Comparison of ENCODE assay signal across 27 mouse cellular contexts in genomic region chr13:18989185-18989714, GRCm38 (mm10). TPM values are rescaled to one million over a fixed set of nuclear protein-coding genes. Genes with fewer than 3 reads are reported as not detected.
A peak's percentile ranks its signal among the peaks of the same experiment; 100 is the strongest.
DNase-seq lines count a peak whose midpoint lies in the region; ATAC-seq lines count a peak whose summit lies in the region.
"Had no signal": no experiment of that assay in that cellular context is flagged by ENCODE, and none has a peak within 500 bp of the region (broad histone marks: within the 10 kb centered on the region; RNA-seq: fewer than 3 reads in every experiment).

No protein-coding gene starts in this region.

- no peaks in the 10 kb centered on the region for H3K27me3 ChIP-seq in forebrain, embryonic 12.5 days
- no peaks in the 10 kb centered on the region for H3K27me3 ChIP-seq in forebrain, embryonic 10.5 days (ENCODE audit: poor library complexity, severe bottlenecking)
- H3K27me3 ChIP-seq in midbrain, embryonic 13.5 days, result no peaks in the 10 kb centered on the region
- no peaks in the 10 kb centered on the region for H3K27me3 ChIP-seq in midbrain, embryonic 14.5 days (ENCODE audit: control insufficient read depth, insufficient read depth, low read length)
- H3K27me3 ChIP-seq: heart, embryonic 13.5 days; megakaryocyte, embryonic 14.5 days; stomach, embryonic 15.5 days had no signal

- ATAC-seq in forebrain, embryonic 12.5 days (ENCODE audit: low FRiP score), result 0 out of 2 replicates have a peak, but pooled peaks have one; percentile 36
- 0 out of 2 replicates have a peak, but pooled peaks have one; percentile 20 for ATAC-seq in midbrain, embryonic 13.5 days
- no peak for ATAC-seq in midbrain, embryonic 14.5 days (ENCODE audit: low FRiP score, low TSS enrichment)
- no peak for ATAC-seq in erythroid progenitor cell, adult 5-6 weeks (replicated peaks; ENCODE audit: low FRiP score, poor library complexity, severe bottlenecking)
- ATAC-seq: CD4-positive, CD25-positive, alpha-beta regulatory T cell, adult 4 months; inflammation-experienced regulatory T-cells, adult 6 months had no signal

- H3K27ac ChIP-seq in forebrain, embryonic 12.5 days, result no peak overlapping the region
- H3K27ac ChIP-seq in forebrain, embryonic 10.5 days, result no peak overlapping the region
- no peak overlapping the region for H3K27ac ChIP-seq in midbrain, embryonic 13.5 days
- no peak overlapping the region for H3K27ac ChIP-seq in midbrain, embryonic 14.5 days (replicated peaks; ENCODE audit: low read depth, low read length)
- H3K27ac ChIP-seq: gastrocnemius, adult 2 months; heart, embryonic 13.5 days; stomach, embryonic 15.5 days had no signal

- no peaks in the 10 kb centered on the region for H3K36me3 ChIP-seq in forebrain, embryonic 12.5 days (replicated peaks)
- no peaks in the 10 kb centered on the region for H3K36me3 ChIP-seq in forebrain, embryonic 10.5 days (replicated peaks)
- no peaks in the 10 kb centered on the region for H3K36me3 ChIP-seq in midbrain, embryonic 13.5 days
- no peaks in the 10 kb centered on the region for H3K36me3 ChIP-seq in midbrain, embryonic 14.5 days (ENCODE audit: control insufficient read depth, insufficient read depth, low read length)
- H3K36me3 ChIP-seq: heart, embryonic 13.5 days; stomach, embryonic 15.5 days had no signal

- no peak overlapping the region for H3K9ac ChIP-seq in forebrain, embryonic 12.5 days
- no peak overlapping the region for H3K9ac ChIP-seq in midbrain, embryonic 13.5 days (replicated peaks)
- H3K9ac ChIP-seq in midbrain, embryonic 14.5 days (replicated peaks; ENCODE audit: low read length), result no peak overlapping the region
- H3K9ac ChIP-seq: heart, embryonic 13.5 days; stomach, embryonic 15.5 days had no signal

- no peaks in the 10 kb centered on the region for H3K9me3 ChIP-seq in forebrain, embryonic 12.5 days
- no peaks in the 10 kb centered on the region for H3K9me3 ChIP-seq in forebrain, embryonic 10.5 days
- H3K9me3 ChIP-seq in midbrain, embryonic 13.5 days, result no peaks in the 10 kb centered on the region
- H3K9me3 ChIP-seq in midbrain, embryonic 14.5 days (ENCODE audit: control insufficient read depth, low read length), result no peaks in the 10 kb centered on the region
- H3K9me3 ChIP-seq: megakaryocyte, embryonic 14.5 days; stomach, embryonic 15.5 days had no signal

- H3K4me3 ChIP-seq in forebrain, embryonic 12.5 days (replicated peaks), result no peak overlapping the region
- no peak overlapping the region for H3K4me3 ChIP-seq in forebrain, embryonic 10.5 days
- no peak overlapping the region for H3K4me3 ChIP-seq in midbrain, embryonic 13.5 days (replicated peaks)
- H3K4me3 ChIP-seq in midbrain, embryonic 14.5 days (replicated peaks; ENCODE audit: low read depth, low read length), result no peak overlapping the region
- H3K4me3 ChIP-seq: gastrocnemius, adult 2 months; heart, embryonic 13.5 days; megakaryocyte, embryonic 14.5 days; stomach, embryonic 15.5 days had no signal

- H3K4me2 ChIP-seq in forebrain, embryonic 12.5 days, result no peak overlapping the region
- no peak overlapping the region for H3K4me2 ChIP-seq in midbrain, embryonic 13.5 days (replicated peaks)
- H3K4me2 ChIP-seq in midbrain, embryonic 14.5 days (ENCODE audit: low read length), result no peak overlapping the region
- H3K4me2 ChIP-seq: heart, embryonic 13.5 days; stomach, embryonic 15.5 days had no signal

- no peak for DNase-seq in forebrain, embryonic 10.5 days (ENCODE audit: extremely low spot score, low spot score)
- DNase-seq in midbrain, embryonic 14.5 days, result no peak
- peak; percentile 13 for DNase-seq in embryo, embryonic 11 days
- DNase-seq in retina, embryonic 14.5 days (ENCODE audit: low spot score), result peak; percentile 27
- DNase-seq in Muller cell, postnatal 12 days (ENCODE audit: inconsistent ontology term), result no peak
- DNase-seq: adrenal gland, adult 2 months; cerebellum, adult 11 months; cerebellum, postnatal 10 days; gastrocnemius, adult 2 months; heart, adult 11 months; kidney, adult 2 months; kidney, postnatal 25 days; left cerebral cortex, postnatal 4 days; lung, adult 18-20 months; thymus, adult 2 months had no signal

- H3K4me1 ChIP-seq in forebrain, embryonic 12.5 days, result 0 out of 2 replicates have a peak, but pooled peaks cover 5% of the 10 kb centered on the region
- H3K4me1 ChIP-seq in forebrain, embryonic 10.5 days, result peaks cover 20% of the 10 kb centered on the region
- no peaks in the 10 kb centered on the region for H3K4me1 ChIP-seq in midbrain, embryonic 13.5 days (replicated peaks)
- no peaks in the 10 kb centered on the region for H3K4me1 ChIP-seq in midbrain, embryonic 14.5 days (ENCODE audit: control insufficient read depth, insufficient read depth, low read length)
- H3K4me1 ChIP-seq: megakaryocyte, embryonic 14.5 days; stomach, embryonic 15.5 days had no signal

- 36% methylated on average over 8 of the region's 8 CpGs for whole genome bisulfite sequencing in forebrain, embryonic 12.5 days
- 51% methylated on average over 8 of the region's 8 CpGs for WGBS in forebrain, embryonic 10.5 days
- WGBS in midbrain, embryonic 13.5 days, result 37% methylated on average over 8 of the region's 8 CpGs
- 39% methylated on average over 8 of the region's 8 CpGs for whole genome bisulfite sequencing in midbrain, embryonic 14.5 days

RNA-seq across cellular contexts. Expression of gene Amph, which starts 41.2 kb away (rescaled TPM):
- polyA plus RNA-seq in forebrain, embryonic 12.5 days (2016; fragmentation: Nextera tagmentation; extraction: Ambion mirVana), result 10.8 and 11.7 TPM in 2 replicates
- 3.7 TPM in 2 replicates for polyA plus RNA-seq in forebrain, embryonic 10.5 days (2016; fragmentation: Nextera tagmentation; extraction: Ambion mirVana)
- polyA plus RNA-seq in midbrain, embryonic 13.5 days (2015; fragmentation: Nextera tagmentation; extraction: Ambion mirVana), result 30.3 and 32.5 TPM in 2 replicates
- 50.0 and 50.6 TPM in 2 replicates for polyA plus RNA-seq in midbrain, embryonic 14.5 days (2014; fragmentation: Nextera tagmentation; extraction: Ambion mirVana)
- total RNA-seq in erythroid progenitor cell, adult 5-6 weeks (2015; ENCODE audit: low replicate concordance), result not detected in 2 replicates
- not detected in 2 replicates for total RNA-seq in erythroid progenitor cell, adult 5-6 weeks (2017; ENCODE audit: low replicate concordance)
- total RNA-seq: MEL; monocyte, adult 5-6 weeks; neutrophil, adult 5-6 weeks had no signal
- polyA plus RNA-seq: liver, adult 2 months had no signal

Comparison
In these comparisons a context has a peak if more than half of its experiments do, and no peak if none do; other contexts are left out.
1. ATAC-seq: peak in forebrain, embryonic 12.5 days (single experiment) and midbrain, embryonic 13.5 days (single experiment); none in midbrain, embryonic 14.5 days (single experiment) and erythroid progenitor cell, adult 5-6 weeks (single experiment).
2. DNase-seq: peak in embryo, embryonic 11 days (single experiment) and retina, embryonic 14.5 days (single experiment); none in forebrain, embryonic 10.5 days (single experiment), midbrain, embryonic 14.5 days (single experiment) and Muller cell, postnatal 12 days (single experiment).